Comparison of ENCODE assay signal across 18 mouse cellular contexts in genomic region chr17:70004628-70005027, GRCm38 (mm10). TPM values are rescaled to one million over a fixed set of nuclear protein-coding genes. Genes with fewer than 3 reads are reported as not detected.
"Had no signal": no experiment of that assay in that cellular context is flagged by ENCODE, and none has a peak within 500 bp of the region (broad histone marks: within the 10 kb centered on the region; RNA-seq: fewer than 3 reads in every experiment).

No protein-coding gene starts in this region.

- ATAC-seq: intestine, embryonic 16.5 days had no signal

- H3K4me1 ChIP-seq: limb, embryonic 13.5 days; midbrain, embryonic 10.5 days; neural tube, embryonic 12.5 days had no signal

- H3K36me3 ChIP-seq: limb, embryonic 13.5 days; midbrain, embryonic 10.5 days; neural tube, embryonic 12.5 days had no signal

- H3K4me3 ChIP-seq: limb, embryonic 13.5 days; midbrain, embryonic 10.5 days; neural tube, embryonic 12.5 days had no signal

- H3K27me3 ChIP-seq: limb, embryonic 13.5 days; neural tube, embryonic 12.5 days had no signal

- DNase-seq: kidney, adult 2 months; kidney, postnatal 25 days; layer of hippocampus, postnatal 36 days; left cerebral cortex, postnatal 4 days; lung, embryonic 14.5 days; lung, postnatal 10 days; lung, postnatal 4 days; midbrain, embryonic 14.5 days; right cerebral cortex, postnatal 14 days; thymus, postnatal 4 days had no signal

- H3K9me3 ChIP-seq: limb, embryonic 13.5 days; midbrain, embryonic 10.5 days; neural tube, embryonic 12.5 days had no signal

- H3K27ac ChIP-seq: limb, embryonic 13.5 days; midbrain, embryonic 10.5 days; neural tube, embryonic 12.5 days had no signal

- H3K9ac ChIP-seq: limb, embryonic 13.5 days; lung, embryonic 14.5 days; neural tube, embryonic 12.5 days had no signal

- H3K4me2 ChIP-seq: limb, embryonic 13.5 days; liver, embryonic 11.5 days; lung, embryonic 14.5 days; neural tube, embryonic 12.5 days had no signal

RNA-seq across cellular contexts. Expression of gene Dlgap1, which starts 35.8 kb away (rescaled TPM):
- total RNA-seq: megakaryocyte, adult 5-6 weeks; neutrophil, adult 5-6 weeks had no signal
- polyA plus RNA-seq: thymus, postnatal 0 days had no signal
